Mouse (Mus musculus): ENCODE measurements around the gene Olfr10. TPM values are rescaled to one million over a fixed set of nuclear protein-coding genes. Genes with fewer than 3 reads are reported as not detected.

The Olfr10 gene
- polyA plus RNA-seq, 1 experiment from 2014 or later, result not detected

DNA sequence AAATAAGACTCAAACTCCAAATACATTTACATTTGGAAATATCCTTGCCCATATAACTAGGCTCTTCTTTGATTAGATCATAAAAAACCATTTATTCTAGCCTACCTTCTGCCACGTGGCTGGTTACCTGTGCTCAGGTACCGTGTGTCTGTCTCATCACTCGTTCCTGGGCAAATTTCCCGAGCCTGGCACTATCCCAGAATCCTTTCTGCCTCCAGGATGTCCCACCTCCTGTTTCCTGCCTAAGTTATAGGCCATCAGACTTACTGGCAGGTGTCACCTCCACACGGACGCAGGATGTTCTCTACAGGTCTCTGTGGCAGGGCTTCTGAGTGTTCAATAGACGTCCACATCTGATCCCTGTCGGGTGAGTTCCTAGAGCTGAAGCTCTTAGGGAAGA lies 39.4 kb upstream of the Olfr10 start:
- peaks cover 22% of the 10 kb centered on the region for H3K36me3 ChIP-seq (ENCODE audit: control insufficient read depth, insufficient read depth, low read length)
- H3K4me3 ChIP-seq (ENCODE audit: low read depth, low read length), result no peak overlapping the region
- DNase-seq (ENCODE audit: low spot score) (no peak), ATAC-seq (no peak)
- no peak overlapping the region for H3K27ac ChIP-seq (ENCODE audit: low read depth, low read length)
- H3K27me3 ChIP-seq (replicated peaks; ENCODE audit: control insufficient read depth, insufficient read depth, low read length), result no peaks in the 10 kb centered on the region
- H3K4me2 ChIP-seq (ENCODE audit: low read length), result no peak overlapping the region
- H3K9ac ChIP-seq (ENCODE audit: low read length), result no peak overlapping the region
- H3K9me3 ChIP-seq (replicated peaks; ENCODE audit: control insufficient read depth, low read length), result no peaks in the 10 kb centered on the region
- 84% methylated on average over 8 of the region's 8 CpGs for WGBS
- H3K4me1 ChIP-seq (ENCODE audit: control insufficient read depth, insufficient read depth, low read length), result no peaks in the 10 kb centered on the region

DNA sequence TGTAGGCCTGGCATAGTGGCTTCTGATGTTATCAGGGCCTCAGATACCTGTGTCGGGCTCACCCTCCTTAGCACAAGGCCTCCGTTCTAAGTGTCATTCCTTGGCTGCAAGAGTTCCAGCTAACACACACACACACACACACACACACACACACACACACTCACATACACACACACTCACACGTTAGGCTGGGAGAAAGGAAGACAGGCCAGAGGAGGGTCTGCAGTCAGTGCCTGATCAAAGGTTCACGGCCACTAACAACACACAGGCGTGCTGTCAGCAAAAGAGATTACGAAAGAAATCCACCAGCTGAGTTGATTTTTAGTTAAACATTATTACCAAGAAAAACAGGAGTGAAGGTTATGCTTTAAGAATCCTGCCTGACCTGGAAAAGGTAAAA lies 37.9 kb upstream of the Olfr10 start:
- ATAC-seq, result no peak
- Histone ChIP-seq H3K4me1 (ENCODE audit: control insufficient read depth, insufficient read depth, low read length) (no peaks in the 10 kb centered on the region), H3K9ac (ENCODE audit: low read length) (no peak overlapping the region), H3K27ac (ENCODE audit: low read depth, low read length) (no peak overlapping the region), H3K9me3 (replicated peaks; ENCODE audit: control insufficient read depth, low read length) (no peaks in the 10 kb centered on the region), H3K4me2 (ENCODE audit: low read length) (no peak overlapping the region), H3K4me3 (ENCODE audit: low read depth, low read length) (no peak overlapping the region), H3K27me3 (replicated peaks; ENCODE audit: control insufficient read depth, insufficient read depth, low read length) (no peaks in the 10 kb centered on the region), H3K36me3 (ENCODE audit: control insufficient read depth, insufficient read depth, low read length) (peaks cover 11% of the 10 kb centered on the region; the same call in 1 of the 2 replicates)
- whole genome bisulfite sequencing, result 91% methylated on average over 6 of the region's 6 CpGs
- no peak for DNase-seq (ENCODE audit: low spot score)

DNA sequence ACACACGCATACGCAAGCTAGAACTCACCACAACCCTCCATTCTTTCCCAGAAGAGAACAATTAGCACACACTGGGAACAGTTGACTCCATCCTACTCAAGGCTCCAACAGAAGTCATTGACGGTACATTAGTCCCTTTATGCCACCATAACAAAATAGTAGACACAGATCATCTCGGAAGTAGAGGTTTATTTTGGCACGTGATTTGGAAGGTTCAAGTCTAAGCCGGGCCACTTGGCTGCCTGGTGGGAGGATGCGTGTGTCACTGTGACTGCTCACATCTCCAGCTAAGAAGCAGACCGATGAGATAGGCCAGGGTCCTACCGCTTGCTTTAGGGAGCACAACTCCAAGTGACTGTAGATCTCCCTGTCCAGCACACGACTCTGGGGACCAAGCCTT lies 37.2 kb upstream of the Olfr10 start:
- Histone ChIP-seq H3K4me2 (ENCODE audit: low read length) (no peak overlapping the region), H3K27me3 (replicated peaks; ENCODE audit: control insufficient read depth, insufficient read depth, low read length) (no peaks in the 10 kb centered on the region), H3K36me3 (ENCODE audit: control insufficient read depth, insufficient read depth, low read length) (peaks cover 4% of the 10 kb centered on the region; the same call in 1 of the 2 replicates), H3K4me3 (ENCODE audit: low read depth, low read length) (no peak overlapping the region), H3K27ac (ENCODE audit: low read depth, low read length) (no peak overlapping the region), H3K9me3 (replicated peaks; ENCODE audit: control insufficient read depth, low read length) (no peaks in the 10 kb centered on the region), H3K4me1 (ENCODE audit: control insufficient read depth, insufficient read depth, low read length) (no peaks in the 10 kb centered on the region), H3K9ac (ENCODE audit: low read length) (no peak overlapping the region)
- ATAC-seq (no peak), DNase-seq (ENCODE audit: low spot score) (no peak)
- 82% methylated on average over 10 of the region's 10 CpGs for WGBS

DNA sequence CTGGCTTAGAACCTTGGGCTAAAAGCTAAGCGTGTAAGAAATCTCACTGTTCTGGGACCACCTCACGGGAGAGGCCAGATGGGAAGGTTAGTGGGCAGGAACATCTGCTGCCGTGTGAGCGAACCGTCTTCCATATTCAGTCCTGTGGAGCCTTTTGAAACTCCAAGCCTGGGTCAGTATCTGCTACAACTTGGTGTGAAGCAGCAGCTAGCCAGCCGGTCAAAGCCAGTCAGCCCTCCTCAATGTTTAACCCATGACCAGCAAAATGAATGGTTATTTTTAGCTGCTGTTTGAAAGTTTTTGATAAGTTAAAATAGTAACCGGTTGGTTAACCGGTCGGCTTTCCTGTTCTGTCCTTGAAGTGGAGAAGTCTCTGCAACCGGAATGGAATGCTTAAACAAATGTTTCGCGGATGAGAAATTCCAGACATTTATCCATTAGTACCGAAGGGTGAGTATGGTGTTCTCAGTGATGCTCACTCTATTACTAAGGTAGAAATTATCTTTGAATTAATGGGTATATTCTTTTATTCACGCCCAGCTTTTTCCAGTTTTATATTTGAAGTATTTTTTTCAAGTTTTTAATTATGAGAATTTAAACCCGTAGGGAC lies 36.5 kb upstream of the Olfr10 start:
- no peaks in the 10 kb centered on the region for H3K9me3 ChIP-seq (replicated peaks; ENCODE audit: control insufficient read depth, low read length)
- no peaks in the 10 kb centered on the region for H3K36me3 ChIP-seq (ENCODE audit: control insufficient read depth, insufficient read depth, low read length)
- DNase-seq (ENCODE audit: low spot score), result no peak
- 83% methylated on average over 15 of the region's 15 CpGs for WGBS
- H3K4me3 ChIP-seq (ENCODE audit: low read depth, low read length), result no peak overlapping the region
- no peaks in the 10 kb centered on the region for H3K27me3 ChIP-seq (replicated peaks; ENCODE audit: control insufficient read depth, insufficient read depth, low read length)
- H3K27ac ChIP-seq (ENCODE audit: low read depth, low read length), result no peak overlapping the region
- no peak overlapping the region for H3K4me2 ChIP-seq (ENCODE audit: low read length)
- H3K4me1 ChIP-seq (ENCODE audit: control insufficient read depth, insufficient read depth, low read length), result no peaks in the 10 kb centered on the region
- no peak for ATAC-seq
- no peak overlapping the region for H3K9ac ChIP-seq (ENCODE audit: low read length)

DNA sequence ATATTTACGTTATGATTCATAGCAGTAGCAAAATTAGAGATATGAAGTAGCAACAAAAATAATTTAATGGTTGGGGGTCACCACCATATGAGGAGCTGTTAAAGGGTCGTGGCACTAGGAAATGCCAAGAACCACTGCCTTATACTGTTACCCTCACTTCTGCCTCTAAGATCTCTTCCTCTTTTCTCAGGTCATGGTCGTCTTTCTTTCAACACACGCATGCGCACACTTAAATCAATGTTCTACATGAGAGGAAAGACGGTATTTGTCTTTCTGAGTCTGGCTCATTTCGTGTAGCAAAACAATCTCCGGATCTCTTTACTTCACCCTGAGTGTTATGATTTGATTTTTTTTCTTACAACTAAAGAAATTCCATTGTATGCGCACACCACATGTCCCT lies 34.8 kb upstream of the Olfr10 start:
- Histone ChIP-seq H3K4me3 (ENCODE audit: low read depth, low read length) (no peak overlapping the region), H3K27me3 (replicated peaks; ENCODE audit: control insufficient read depth, insufficient read depth, low read length) (no peaks in the 10 kb centered on the region), H3K36me3 (ENCODE audit: control insufficient read depth, insufficient read depth, low read length) (no peaks in the 10 kb centered on the region), H3K9me3 (replicated peaks; ENCODE audit: control insufficient read depth, low read length) (no peaks in the 10 kb centered on the region), H3K9ac (ENCODE audit: low read length) (no peak overlapping the region), H3K4me1 (ENCODE audit: control insufficient read depth, insufficient read depth, low read length) (no peaks in the 10 kb centered on the region), H3K4me2 (ENCODE audit: low read length) (no peak overlapping the region), H3K27ac (ENCODE audit: low read depth, low read length) (no peak overlapping the region)
- no peak for ATAC-seq
- 96% methylated on average over 9 of the region's 9 CpGs for WGBS
- no peak for DNase-seq (ENCODE audit: low spot score)

DNA sequence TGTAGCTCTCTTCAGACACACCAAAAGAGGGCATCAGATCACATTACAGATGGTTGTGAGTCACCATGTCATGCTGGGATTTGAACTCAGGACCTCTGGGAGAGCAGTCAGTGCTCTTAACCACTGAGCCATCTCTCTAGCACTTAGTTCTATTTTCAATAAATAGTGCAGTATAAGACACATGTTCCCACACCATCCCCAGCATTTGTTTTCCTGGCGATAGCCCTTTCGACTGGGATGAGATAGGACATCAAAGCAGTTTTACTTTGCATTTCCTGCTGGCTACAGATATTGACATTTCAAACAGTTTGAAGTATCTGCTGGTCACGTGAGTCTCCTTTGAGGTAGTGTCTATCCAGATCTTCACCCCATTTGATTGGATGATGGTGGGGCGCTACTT lies 34.2 kb upstream of the Olfr10 start:
- DNase-seq (ENCODE audit: low spot score) (no peak), ATAC-seq (no peak)
- no peaks in the 10 kb centered on the region for H3K9me3 ChIP-seq (replicated peaks; ENCODE audit: control insufficient read depth, low read length)
- H3K36me3 ChIP-seq (ENCODE audit: control insufficient read depth, insufficient read depth, low read length), result no peaks in the 10 kb centered on the region
- H3K9ac ChIP-seq (ENCODE audit: low read length), result no peak overlapping the region
- WGBS, result 91% methylated on average over 4 of the region's 4 CpGs
- H3K4me1 ChIP-seq (ENCODE audit: control insufficient read depth, insufficient read depth, low read length), result no peaks in the 10 kb centered on the region
- no peak overlapping the region for H3K4me3 ChIP-seq (ENCODE audit: low read depth, low read length)
- H3K4me2 ChIP-seq (ENCODE audit: low read length), result no peak overlapping the region
- no peaks in the 10 kb centered on the region for H3K27me3 ChIP-seq (replicated peaks; ENCODE audit: control insufficient read depth, insufficient read depth, low read length)
- H3K27ac ChIP-seq (ENCODE audit: low read depth, low read length), result no peak overlapping the region

DNA sequence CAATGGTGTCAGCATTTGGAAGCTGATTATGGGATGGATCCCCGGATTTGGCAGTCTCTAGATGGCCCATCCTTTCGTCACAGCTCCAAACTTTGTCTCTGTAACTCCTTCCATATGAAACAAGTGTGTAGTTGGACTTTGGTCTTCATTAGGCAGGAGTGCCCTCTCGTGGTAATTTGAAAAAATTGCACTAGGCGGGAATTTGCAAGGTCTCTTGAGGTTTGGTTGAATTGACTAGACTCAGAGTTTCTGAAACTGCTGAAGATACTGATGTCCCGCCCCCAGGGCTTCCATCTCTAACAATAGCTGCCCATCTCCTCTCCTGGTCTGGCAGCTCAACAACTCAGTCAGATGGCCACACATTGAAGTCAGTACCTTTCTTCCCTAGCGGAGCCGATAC lies 33.2 kb upstream of the Olfr10 start:
- no peaks in the 10 kb centered on the region for H3K27me3 ChIP-seq (replicated peaks; ENCODE audit: control insufficient read depth, insufficient read depth, low read length)
- no peaks in the 10 kb centered on the region for H3K36me3 ChIP-seq (ENCODE audit: control insufficient read depth, insufficient read depth, low read length)
- no peak overlapping the region for H3K27ac ChIP-seq (ENCODE audit: low read depth, low read length)
- no peaks in the 10 kb centered on the region for H3K9me3 ChIP-seq (replicated peaks; ENCODE audit: control insufficient read depth, low read length)
- no peaks in the 10 kb centered on the region for H3K4me1 ChIP-seq (ENCODE audit: control insufficient read depth, insufficient read depth, low read length)
- 26% methylated on average over 7 of the region's 7 CpGs for WGBS
- peak; percentile 78 for DNase-seq (ENCODE audit: low spot score)
- no peak overlapping the region for H3K9ac ChIP-seq (ENCODE audit: low read length)
- ATAC-seq, result peak; percentile 37
- no peak overlapping the region for H3K4me2 ChIP-seq (ENCODE audit: low read length)
- H3K4me3 ChIP-seq (ENCODE audit: low read depth, low read length), result no peak overlapping the region

DNA sequence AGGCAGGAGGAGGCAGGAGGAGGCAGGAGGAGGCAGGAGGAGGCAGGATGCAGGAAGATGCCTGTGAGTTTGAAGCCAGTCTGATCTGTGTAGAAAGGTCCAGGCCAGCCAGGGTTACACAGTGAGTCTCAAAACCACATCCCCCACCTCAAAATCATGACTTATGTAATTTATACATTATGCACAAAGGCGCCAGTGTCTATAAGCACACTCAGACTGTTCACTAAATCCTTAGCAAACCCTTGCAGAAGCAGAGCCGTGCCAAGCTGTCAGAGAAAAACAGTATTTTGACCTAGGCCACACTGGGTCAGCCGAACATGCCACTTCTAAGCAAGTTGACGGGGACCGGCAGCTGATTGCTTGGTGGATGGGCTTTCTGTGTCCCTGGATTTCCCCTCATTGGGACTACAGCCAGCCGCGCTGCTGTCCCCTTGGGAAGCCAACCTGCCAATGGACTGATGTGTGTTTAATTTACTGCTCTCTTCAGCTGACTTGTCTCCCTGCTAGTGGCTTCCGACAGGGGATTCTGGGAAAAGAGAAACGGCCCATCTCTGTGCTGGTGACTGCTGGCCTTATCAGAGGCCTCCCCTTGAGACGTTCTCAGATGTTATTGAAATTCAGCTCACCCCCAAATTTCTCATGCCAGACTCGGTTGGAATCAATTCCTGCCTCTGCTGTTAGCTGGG lies 30.6 kb upstream of the Olfr10 start:
- Histone ChIP-seq H3K4me2 (ENCODE audit: low read length) (no peak overlapping the region), H3K9ac (ENCODE audit: low read length) (no peak overlapping the region), H3K4me3 (ENCODE audit: low read depth, low read length) (no peak overlapping the region), H3K27ac (ENCODE audit: low read depth, low read length) (no peak overlapping the region), H3K36me3 (ENCODE audit: control insufficient read depth, insufficient read depth, low read length) (no peaks in the 10 kb centered on the region), H3K27me3 (replicated peaks; ENCODE audit: control insufficient read depth, insufficient read depth, low read length) (no peaks in the 10 kb centered on the region), H3K4me1 (ENCODE audit: control insufficient read depth, insufficient read depth, low read length) (no peaks in the 10 kb centered on the region), H3K9me3 (replicated peaks; ENCODE audit: control insufficient read depth, low read length) (no peaks in the 10 kb centered on the region)
- DNase-seq (ENCODE audit: low spot score) (no peak), ATAC-seq (no peak)
- 80% methylated on average over 11 of the region's 11 CpGs for WGBS

DNA sequence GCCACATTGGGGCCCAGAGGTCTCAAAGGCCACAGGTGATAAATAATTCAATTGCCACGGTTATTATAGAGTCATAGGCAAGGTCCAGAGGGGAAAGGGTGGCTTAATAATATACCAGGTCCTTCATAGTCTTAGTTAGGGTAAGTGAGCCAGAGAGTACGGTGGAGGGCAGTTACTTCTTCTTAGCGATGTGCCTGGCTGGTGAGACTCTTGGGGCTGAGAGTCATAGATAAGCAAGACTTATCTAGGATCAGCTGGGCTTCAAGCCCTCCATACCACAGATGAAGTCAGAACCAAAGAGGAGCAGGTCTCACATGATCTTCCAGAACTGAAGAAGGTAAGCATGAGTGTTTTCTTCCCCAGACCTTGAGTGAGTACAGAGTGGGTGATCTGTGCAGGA lies 26.3 kb upstream of the Olfr10 start, which contains the start of gene Olfr1393:
TSS of gene Olfr1393 (plus strand) at position 83 of the 400 bp plus-strand sequence.
- ATAC-seq, result no peak
- no peak within 1 kb of the TSS for H3K4me2 ChIP-seq (ENCODE audit: low read length)

More for the DNA sequence above, 26.3 kb upstream of the Olfr10 start, which contains the start of gene Olfr1393:
- Histone ChIP-seq H3K4me3 (ENCODE audit: low read depth, low read length) (no peak within 1 kb of the TSS), H3K4me1 (ENCODE audit: control insufficient read depth, insufficient read depth, low read length) (no peaks in the 10 kb centered on the region), H3K27ac (ENCODE audit: low read depth, low read length) (no peak within 1 kb of the TSS), H3K9me3 (replicated peaks; ENCODE audit: control insufficient read depth, low read length) (no peaks in the 10 kb centered on the region), H3K36me3 (ENCODE audit: control insufficient read depth, insufficient read depth, low read length) (no peaks in the 10 kb centered on the region), H3K9ac (ENCODE audit: low read length) (no peak within 1 kb of the TSS), H3K27me3 (replicated peaks; ENCODE audit: control insufficient read depth, insufficient read depth, low read length) (no peaks in the 10 kb centered on the region)
- DNase-seq (ENCODE audit: low spot score), result no peak
- WGBS, result 87% methylated on average over 3 of the region's 3 CpGs
